ENCODE assay signal across 17 mouse cellular contexts in the genomic region with DNA sequence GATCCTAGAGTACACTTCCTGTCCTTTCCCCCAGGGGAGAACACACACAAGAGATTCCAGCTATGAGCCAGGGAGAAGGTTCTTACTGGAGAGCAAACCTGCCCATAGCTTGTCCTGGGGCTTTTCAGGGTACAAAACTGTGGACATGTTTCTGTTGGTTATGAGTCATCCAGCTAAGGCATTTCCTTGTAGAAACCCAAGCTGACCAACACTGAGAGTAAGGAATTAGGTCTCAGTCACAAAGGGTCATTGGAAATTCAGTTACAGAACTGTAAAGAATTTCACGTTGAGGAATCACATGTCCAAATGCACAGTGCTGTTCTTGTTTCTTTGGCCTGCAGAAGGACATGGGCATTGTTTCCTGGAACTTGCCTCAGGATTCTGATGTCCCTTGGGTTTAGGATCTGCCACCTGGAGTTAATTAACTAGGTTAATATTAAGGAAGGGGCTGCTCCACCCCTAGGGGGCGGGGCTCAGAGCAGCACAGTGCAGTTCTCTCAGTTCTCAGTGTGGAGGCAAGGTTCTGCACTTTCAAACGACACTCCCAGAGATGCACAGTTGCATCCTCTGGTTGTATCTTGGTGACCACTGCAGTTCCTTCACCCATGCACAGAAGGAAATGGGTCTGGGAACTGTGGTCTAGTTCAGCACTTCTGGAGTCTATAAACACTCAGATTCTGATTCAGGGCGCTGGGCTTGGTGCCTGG. TPM values are rescaled to one million over a fixed set of nuclear protein-coding genes. Genes with fewer than 3 reads are reported as not detected.
DNase-seq lines count a peak whose midpoint lies in the region; ATAC-seq lines count a peak whose summit lies in the region.
"Had no signal": no experiment of that assay in that cellular context is flagged by ENCODE, and none has a peak within 500 bp of the region (broad histone marks: within the 10 kb centered on the region; RNA-seq: fewer than 3 reads in every experiment).

No protein-coding gene starts in this region.

- WGBS in forebrain, embryonic 10.5 days: 49% methylated on average over 4 of the region's 4 CpGs
- WGBS in forebrain, embryonic 13.5 days: 58% methylated on average over 4 of the region's 4 CpGs
- WGBS in embryonic facial prominence, embryonic 10.5 days: 39% methylated on average over 4 of the region's 4 CpGs
- 52% methylated on average over 4 of the region's 4 CpGs for WGBS in intestine, embryonic 15.5 days

- no peaks in the 10 kb centered on the region for H3K36me3 ChIP-seq in forebrain, embryonic 10.5 days (replicated peaks)
- H3K36me3 ChIP-seq in forebrain, embryonic 13.5 days (ENCODE audit: poor library complexity, severe bottlenecking): no peaks in the 10 kb centered on the region
- no peaks in the 10 kb centered on the region for H3K36me3 ChIP-seq in embryonic facial prominence, embryonic 10.5 days (replicated peaks)
- no peaks in the 10 kb centered on the region for H3K36me3 ChIP-seq in intestine, embryonic 15.5 days
- H3K36me3 ChIP-seq: embryonic facial prominence, embryonic 15.5 days; midbrain, embryonic 13.5 days had no signal

- DNase-seq in forebrain, embryonic 10.5 days (ENCODE audit: extremely low spot score, low spot score): no peak
- peak; percentile 41 for DNase-seq in 3134 (ENCODE audit: extremely low read depth, insufficient read length, low spot score)
- peak; percentile 69 for DNase-seq in embryonic facial prominence, embryonic 10.5 days (ENCODE audit: low spot score)
- DNase-seq in adrenal gland, postnatal 14 days: no peak
- DNase-seq in adrenal gland, adult 18-20 months (ENCODE audit: low spot score in 2 of 2): no peak
- DNase-seq in gastrocnemius, adult 8-10 months (ENCODE audit: low spot score in 2 of 2): no peak
- DNase-seq: heart, postnatal 4 days; liver; lung, embryonic 14.5 days; retina, postnatal 1 day; thymus, adult 2 months had no signal

- H3K27me3 ChIP-seq in forebrain, embryonic 10.5 days (ENCODE audit: poor library complexity, severe bottlenecking): no peaks in the 10 kb centered on the region
- no peaks in the 10 kb centered on the region for H3K27me3 ChIP-seq in forebrain, embryonic 13.5 days
- H3K27me3 ChIP-seq in embryonic facial prominence, embryonic 10.5 days (replicated peaks; ENCODE audit: low read depth, poor library complexity, severe bottlenecking): no peaks in the 10 kb centered on the region
- no peaks in the 10 kb centered on the region for H3K27me3 ChIP-seq in intestine, embryonic 15.5 days (replicated peaks)
- H3K27me3 ChIP-seq: embryonic facial prominence, embryonic 15.5 days; midbrain, embryonic 13.5 days had no signal

- no peak for ATAC-seq in forebrain, embryonic 13.5 days
- ATAC-seq in intestine, embryonic 15.5 days: peak; percentile 83
- ATAC-seq: midbrain, embryonic 13.5 days had no signal

- no peaks in the 10 kb centered on the region for H3K9me3 ChIP-seq in forebrain, embryonic 10.5 days
- H3K9me3 ChIP-seq in forebrain, embryonic 13.5 days (replicated peaks): no peaks in the 10 kb centered on the region
- no peaks in the 10 kb centered on the region for H3K9me3 ChIP-seq in embryonic facial prominence, embryonic 10.5 days
- H3K9me3 ChIP-seq in intestine, embryonic 15.5 days: no peaks in the 10 kb centered on the region
- H3K9me3 ChIP-seq: embryonic facial prominence, embryonic 15.5 days; midbrain, embryonic 13.5 days had no signal

- no peak overlapping the region for H3K9ac ChIP-seq in forebrain, embryonic 13.5 days
- no peak overlapping the region for H3K9ac ChIP-seq in intestine, embryonic 15.5 days
- H3K9ac ChIP-seq: embryonic facial prominence, embryonic 15.5 days; lung, embryonic 14.5 days; midbrain, embryonic 13.5 days had no signal

- peaks cover 22% of the 10 kb centered on the region for H3K4me1 ChIP-seq in forebrain, embryonic 10.5 days
- H3K4me1 ChIP-seq in forebrain, embryonic 13.5 days: peaks cover 8% of the 10 kb centered on the region; the same call in 1 of the 2 replicates
- peaks cover 32% of the 10 kb centered on the region for H3K4me1 ChIP-seq in embryonic facial prominence, embryonic 10.5 days
- no peaks in the 10 kb centered on the region; the same call in 1 of the 2 replicates for H3K4me1 ChIP-seq in intestine, embryonic 15.5 days (replicated peaks)

- H3K4me2 ChIP-seq in forebrain, embryonic 13.5 days: no peak overlapping the region
- H3K4me2 ChIP-seq in intestine, embryonic 15.5 days (replicated peaks): no peak overlapping the region
- H3K4me2 ChIP-seq: embryonic facial prominence, embryonic 15.5 days; lung, embryonic 14.5 days; midbrain, embryonic 13.5 days had no signal

- H3K4me3 ChIP-seq in forebrain, embryonic 10.5 days: no peak overlapping the region
- no peak overlapping the region for H3K4me3 ChIP-seq in forebrain, embryonic 13.5 days
- H3K4me3 ChIP-seq in embryonic facial prominence, embryonic 10.5 days: no peak overlapping the region
- H3K4me3 ChIP-seq in intestine, embryonic 15.5 days (replicated peaks): no peak overlapping the region
- H3K4me3 ChIP-seq: embryonic facial prominence, embryonic 15.5 days; midbrain, embryonic 13.5 days had no signal

- peak overlapping the region; percentile 15; the same call in 1 of the 2 replicates for H3K27ac ChIP-seq in forebrain, embryonic 10.5 days
- no peak overlapping the region for H3K27ac ChIP-seq in forebrain, embryonic 13.5 days
- peak overlapping the region; percentile 65 for H3K27ac ChIP-seq in embryonic facial prominence, embryonic 10.5 days (replicated peaks)
- no peak overlapping the region for H3K27ac ChIP-seq in intestine, embryonic 15.5 days
- H3K27ac ChIP-seq: embryonic facial prominence, embryonic 15.5 days; midbrain, embryonic 13.5 days had no signal

RNA-seq across cellular contexts. Expression of a gene that starts 18.4 kb away (rescaled TPM):
- polyA plus RNA-seq in forebrain, embryonic 10.5 days (2016; fragmentation: Nextera tagmentation; extraction: Ambion mirVana): 0.09 TPM in 1 of 2 replicates, not detected in the other
- polyA plus RNA-seq in forebrain, embryonic 13.5 days (2015; fragmentation: Nextera tagmentation; extraction: Ambion mirVana): 0.22 TPM in 1 of 2 replicates, not detected in the other
- polyA plus RNA-seq in embryonic facial prominence, embryonic 10.5 days (2016; fragmentation: Nextera tagmentation; extraction: Ambion mirVana): 0.14 and 0.45 TPM in 2 replicates
- polyA plus RNA-seq in intestine, embryonic 15.5 days (2015; fragmentation: Nextera tagmentation; extraction: Ambion mirVana): 0.54 and 0.57 TPM in 2 replicates
- 0.23 TPM in 1 of 2 replicates, not detected in the other for total RNA-seq in adrenal gland, postnatal 14 days (2021)
- under 1 TPM; 0.16 to 0.23 TPM for total RNA-seq in adrenal gland, adult 18-20 months (2021)
- total RNA-seq in gastrocnemius, adult 8-10 months (2022): not detected
- total RNA-seq: heart, adult 8-10 months; heart, postnatal 4 days had no signal
- polyA plus RNA-seq: lung, embryonic 14.5 days; neural tube, embryonic 11.5 days had no signal

Comparison
In these comparisons a context has a peak if more than half of its experiments do, and no peak if none do; other contexts are left out.
1. H3K27ac ChIP-seq: peak in forebrain, embryonic 10.5 days (single experiment) and embryonic facial prominence, embryonic 10.5 days (single experiment); none in forebrain, embryonic 13.5 days (single experiment) and intestine, embryonic 15.5 days (single experiment).
2. DNase-seq: peak in 3134 (single experiment) and embryonic facial prominence, embryonic 10.5 days (single experiment); none in forebrain, embryonic 10.5 days (single experiment), adrenal gland, postnatal 14 days (single experiment), adrenal gland, adult 18-20 months (0 of 2) and gastrocnemius, adult 8-10 months (0 of 2).